Mouse (Mus musculus) forebrain, embryonic 10.5 days (tissue): ENCODE measurements at regions not wholly inside any gene's neighbourhood (a gene's known extent, or its start where the extent isn't known, plus 50 kb on each side); places are given as distances from the start of the nearest gene placed in this dataset.
"Not testable (repeated sequence)": the region's sequence is repeated elsewhere in the genome, so short reads cannot be mapped to it uniquely, and the experiment has no call there.

Source experiments
- DNase-seq: peaks from one replicate; pipeline ENCODE4 v3.0.0-alpha.2; 2017; ENCODE audit warnings: low spot score; ENCODE audit errors: extremely low spot score
- H3K27ac ChIP-seq: fragments of 300-500 bp; sonication (generic); 2 replicates; pipeline ENCODE4 v1.5.1; 2016; ENCODE audit warnings: mild to moderate bottlenecking
- H3K27me3 ChIP-seq: fragments of 300-500 bp; sonication (generic); 2 replicates; pipeline ENCODE4 v1.6.1; 2016; ENCODE audit warnings: mild to moderate bottlenecking; ENCODE audit not compliant: poor library complexity, severe bottlenecking
- H3K36me3 ChIP-seq: fragments of 300-500 bp; sonication (generic); replicated peaks from 2 replicates; pipeline ENCODE4 v1.6.1; 2016; ENCODE audit warnings: mild to moderate bottlenecking, moderate library complexity
- H3K4me1 ChIP-seq: fragments of 300-500 bp; sonication (generic); 2 replicates; pipeline ENCODE4 v1.6.1; 2016
- H3K4me3 ChIP-seq: fragments of 300-500 bp; sonication (generic); 2 replicates; pipeline ENCODE4 v1.5.1; 2016; ENCODE audit warnings: mild to moderate bottlenecking, moderate library complexity
- H3K9me3 ChIP-seq: fragments of 300-500 bp; sonication (generic); 2 replicates; pipeline ENCODE4 v1.6.1; 2016; ENCODE audit warnings: mild to moderate bottlenecking, moderate library complexity
- WGBS: fragments of 180-500 bp; shearing (Covaris S2); methylation state at CpG from one replicate; pipeline ENCODE4 v1.1.7; 2016; 5-methylcytosine and 5-hydroxymethylcytosine counted together

- 84% methylated on average over 5 of the region's 5 CpGs for WGBS
- H3K27me3 ChIP-seq = peaks cover 55% of the 10 kb centered on the region
- H3K4me3 ChIP-seq = no peak overlapping the region
- no peak overlapping the region for H3K27ac ChIP-seq
- no peaks in the 10 kb centered on the region for H3K9me3 ChIP-seq
- H3K4me1 ChIP-seq = peaks cover 16% of the 10 kb centered on the region
- H3K36me3 ChIP-seq = no peaks in the 10 kb centered on the region
- DNase-seq = no peak
These were observed 119.6 kb downstream of the Cyld start for GRCm38 (mm10) chr8:88816461-88816860.

GRCm38 (mm10) chr8:88814246-88814645, 117.4 kb downstream of the Cyld start:
- WGBS = 95% methylated on average over 6 of the region's 6 CpGs
- no peak overlapping the region for H3K4me3 ChIP-seq
- H3K27ac ChIP-seq = no peak overlapping the region
- no peak for DNase-seq
- H3K27me3 ChIP-seq = peaks cover 55% of the 10 kb centered on the region
- peaks cover 16% of the 10 kb centered on the region for H3K4me1 ChIP-seq
- no peaks in the 10 kb centered on the region for H3K9me3 ChIP-seq
- H3K36me3 ChIP-seq = no peaks in the 10 kb centered on the region

GRCm38 (mm10) chr8:88812901-88813676, 116.3 kb downstream of the Cyld start:
- Histone ChIP-seq H3K4me1 (peaks cover 16% of the 10 kb centered on the region), H3K9me3 (no peaks in the 10 kb centered on the region), H3K4me3 (peak overlapping the region; percentile 25; the same call in 1 of the 2 replicates), H3K27ac (peak overlapping the region; percentile 25), H3K27me3 (peaks cover 52% of the 10 kb centered on the region), H3K36me3 (no peaks in the 10 kb centered on the region)
- peak; percentile 24 for DNase-seq
- WGBS = 44% methylated on average over 27 of the region's 27 CpGs

GRCm38 (mm10) chr8:88806851-88807250, 110.0 kb downstream of the Cyld start:
- H3K4me3 ChIP-seq, DNase-seq: not testable (repeated sequence)
- 94% methylated on average over 10 of the region's 10 CpGs for WGBS

More at GRCm38 (mm10) chr8:88806851-88807250, 110.0 kb downstream of the Cyld start:
- not testable (repeated sequence) for H3K4me1 ChIP-seq, H3K27ac ChIP-seq, H3K9me3 ChIP-seq, H3K36me3 ChIP-seq, H3K27me3 ChIP-seq
